Mouse (Mus musculus) heart, embryonic 16.5 days (tissue): ENCODE data around the gene Gm21969. TPM values are rescaled to one million over a fixed set of nuclear protein-coding genes. Genes with fewer than 3 reads are reported as not detected.

Experiments
- ATAC-seq: fragments of 200-750 bp; cut with Nextera tagmentation; replicated peaks from 2 replicates; pipeline ENCODE4 v1.8.0; 2017; ENCODE audit warnings: moderate number of reproducible peaks; ENCODE audit not compliant: insufficient read depth, low FRiP score; ENCODE audit errors: extremely low read depth
- H3K27ac ChIP-seq: fragments of 300-500 bp; sonication (generic); 2 replicates; pipeline ENCODE4 v1.5.1; 2014; ENCODE audit warnings: mild to moderate bottlenecking, low read length, control low read depth, moderate library complexity
- H3K27me3 ChIP-seq: fragments of 300-500 bp; sonication (generic); 2 replicates; pipeline ENCODE4 v1.6.1; 2014; ENCODE audit warnings: low read length, mixed read lengths; ENCODE audit not compliant: control insufficient read depth, insufficient read depth
- H3K36me3 ChIP-seq: fragments of 300-500 bp; sonication (generic); 2 replicates; pipeline ENCODE4 v1.6.1; 2014; ENCODE audit not compliant: control insufficient read depth, insufficient read depth
- H3K4me1 ChIP-seq: fragments of 300-500 bp; sonication (generic); 2 replicates; pipeline ENCODE4 v1.6.1; 2014; ENCODE audit warnings: low read length, mixed read lengths; ENCODE audit not compliant: control insufficient read depth, insufficient read depth
- H3K4me2 ChIP-seq: fragments of 300-500 bp; sonication (generic); 2 replicates; pipeline ENCODE4 v1.6.1; 2014; ENCODE audit warnings: low read depth, mild to moderate bottlenecking, control low read depth, low read length
- H3K4me3 ChIP-seq: fragments of 300-500 bp; sonication (generic); 2 replicates; pipeline ENCODE4 v1.5.1; 2014; ENCODE audit warnings: mild to moderate bottlenecking, control low read depth, low read length
- H3K9ac ChIP-seq: fragments of 300-500 bp; sonication (generic); 2 replicates; pipeline ENCODE4 v1.6.1; 2014; ENCODE audit warnings: low read length, control low read depth
- H3K9me3 ChIP-seq: fragments of 300-500 bp; sonication (generic); replicated peaks from 2 replicates; pipeline ENCODE4 v1.6.1; 2016; ENCODE audit warnings: low read length; ENCODE audit not compliant: control insufficient read depth
- WGBS: fragments of 180-500 bp; shearing (Covaris S2); extraction: QIAGEN DNeasy Blood & Tissue Kit; methylation state at CpG from one replicate; pipeline ENCODE4 v1.1.7; 2014; 5-methylcytosine and 5-hydroxymethylcytosine counted together
- polyA plus RNA-seq: library from polyadenylated mRNA; unstranded; fragments of >200 nt; fragmentation: Nextera tagmentation; extraction: Ambion mirVana; gene quantifications from 2 replicates; pipeline ENCODE4 v1.2.1, GENCODE M21; 2015

The Gm21969 gene
- polyA plus RNA-seq, 1 experiment from 2014 or later, result not detected

GRCm38 (mm10) chr4:139606732-139607131, 3.7 kb downstream of the Gm21969 start:
- no peak for ATAC-seq
- Histone ChIP-seq H3K4me2 (no peak overlapping the region), H3K4me1 (peaks cover 18% of the 10 kb centered on the region), H3K27me3 (no peaks in the 10 kb centered on the region), H3K9me3 (no peaks in the 10 kb centered on the region), H3K36me3 (peaks cover 6% of the 10 kb centered on the region; the same call in 1 of the 2 replicates), H3K27ac (no peak overlapping the region), H3K4me3 (no peak overlapping the region), H3K9ac (no peak overlapping the region)
- WGBS, result 92% methylated on average over 5 of the region's 5 CpGs

GRCm38 (mm10) chr4:139608975-139609374, 6.0 kb downstream of the Gm21969 start:
- Histone ChIP-seq H3K4me2 (no peak overlapping the region), H3K4me3 (no peak overlapping the region), H3K4me1 (peaks cover 3% of the 10 kb centered on the region; the same call in 1 of the 2 replicates), H3K36me3 (peaks cover 15% of the 10 kb centered on the region), H3K27ac (no peak overlapping the region), H3K9me3 (no peaks in the 10 kb centered on the region; the same call in 1 of the 2 replicates), H3K27me3 (no peaks in the 10 kb centered on the region), H3K9ac (no peak overlapping the region)
- no peak for ATAC-seq
- WGBS, result 65% methylated on average over 4 of the region's 4 CpGs

- Histone ChIP-seq H3K4me3 (no peak overlapping the region), H3K9me3 (no peaks in the 10 kb centered on the region; the same call in 1 of the 2 replicates), H3K27me3 (no peaks in the 10 kb centered on the region), H3K4me1 (peaks cover 4% of the 10 kb centered on the region; the same call in 1 of the 2 replicates), H3K27ac (peak overlapping the region; percentile 72), H3K36me3 (peaks cover 22% of the 10 kb centered on the region), H3K4me2 (no peak overlapping the region), H3K9ac (no peak overlapping the region)
- no peak for ATAC-seq
- 61% methylated on average over 6 of the region's 6 CpGs for WGBS
Observed at GRCm38 (mm10) chr4:139610954-139611353, 8.0 kb downstream of the Gm21969 start.

GRCm38 (mm10) chr4:139611542-139611953, 8.6 kb downstream of the Gm21969 start:
- Histone ChIP-seq H3K9me3 (no peaks in the 10 kb centered on the region; the same call in 1 of the 2 replicates), H3K36me3 (peaks cover 22% of the 10 kb centered on the region), H3K27me3 (no peaks in the 10 kb centered on the region), H3K9ac (no peak overlapping the region), H3K4me3 (0 out of 2 replicates have a peak overlapping the region, but pooled peaks have one; percentile 11), H3K4me2 (peak overlapping the region; percentile 55), H3K4me1 (peaks cover 5% of the 10 kb centered on the region; the same call in 1 of the 2 replicates), H3K27ac (no peak overlapping the region)
- WGBS, result 3% methylated on average over 10 of the region's 10 CpGs
- peak; percentile 74; the same call in 1 of the 2 replicates for ATAC-seq

- Histone ChIP-seq H3K4me1 (peaks cover 8% of the 10 kb centered on the region; the same call in 1 of the 2 replicates), H3K9me3 (no peaks in the 10 kb centered on the region; the same call in 1 of the 2 replicates), H3K9ac (no peak overlapping the region), H3K4me2 (no peak overlapping the region), H3K27ac (no peak overlapping the region), H3K36me3 (peaks cover 18% of the 10 kb centered on the region), H3K27me3 (no peaks in the 10 kb centered on the region), H3K4me3 (no peak overlapping the region)
- 88% methylated on average over 21 of the region's 21 CpGs for WGBS
- ATAC-seq, result no peak
Observed at GRCm38 (mm10) chr4:139614524-139615260, 11.7 kb downstream of the Gm21969 start.

- 17% methylated on average over 24 of the region's 24 CpGs for WGBS
- Histone ChIP-seq H3K4me3 (peak overlapping the region; percentile 51), H3K4me1 (peaks cover 5% of the 10 kb centered on the region; the same call in 1 of the 2 replicates), H3K27ac (peak overlapping the region; percentile 55), H3K9me3 (no peaks in the 10 kb centered on the region; the same call in 1 of the 2 replicates), H3K27me3 (no peaks in the 10 kb centered on the region), H3K4me2 (peak overlapping the region; percentile 50), H3K36me3 (peaks cover 18% of the 10 kb centered on the region), H3K9ac (peak overlapping the region; percentile 65)
- ATAC-seq, result peak; percentile 81
Observed at GRCm38 (mm10) chr4:139616276-139617000, 13.5 kb downstream of the Gm21969 start.

GRCm38 (mm10) chr4:139617001-139617364, 14.0 kb downstream of the Gm21969 start:
- Histone ChIP-seq H3K9ac (peak overlapping the region; percentile 65; the same call in 1 of the 2 replicates), H3K4me3 (peak overlapping the region; percentile 51), H3K27me3 (no peaks in the 10 kb centered on the region), H3K9me3 (no peaks in the 10 kb centered on the region; the same call in 1 of the 2 replicates), H3K4me1 (peaks cover 5% of the 10 kb centered on the region; the same call in 1 of the 2 replicates), H3K4me2 (peak overlapping the region; percentile 50), H3K27ac (peak overlapping the region; percentile 55), H3K36me3 (peaks cover 18% of the 10 kb centered on the region)
- no peak for ATAC-seq
- 57% methylated on average over 3 of the region's 3 CpGs for WGBS

GRCm38 (mm10) chr4:139619765-139620164, 16.8 kb downstream of the Gm21969 start:
- WGBS, result 77% methylated on average over 6 of the region's 6 CpGs
- Histone ChIP-seq H3K9ac (no peak overlapping the region), H3K27ac (no peak overlapping the region), H3K9me3 (no peaks in the 10 kb centered on the region), H3K27me3 (no peaks in the 10 kb centered on the region), H3K4me3 (no peak overlapping the region), H3K4me1 (peaks cover 16% of the 10 kb centered on the region), H3K4me2 (no peak overlapping the region), H3K36me3 (peaks cover 2% of the 10 kb centered on the region; the same call in 1 of the 2 replicates)
- no peak for ATAC-seq
